Mouse (Mus musculus): ENCODE data around the gene Aox2.

DNA sequence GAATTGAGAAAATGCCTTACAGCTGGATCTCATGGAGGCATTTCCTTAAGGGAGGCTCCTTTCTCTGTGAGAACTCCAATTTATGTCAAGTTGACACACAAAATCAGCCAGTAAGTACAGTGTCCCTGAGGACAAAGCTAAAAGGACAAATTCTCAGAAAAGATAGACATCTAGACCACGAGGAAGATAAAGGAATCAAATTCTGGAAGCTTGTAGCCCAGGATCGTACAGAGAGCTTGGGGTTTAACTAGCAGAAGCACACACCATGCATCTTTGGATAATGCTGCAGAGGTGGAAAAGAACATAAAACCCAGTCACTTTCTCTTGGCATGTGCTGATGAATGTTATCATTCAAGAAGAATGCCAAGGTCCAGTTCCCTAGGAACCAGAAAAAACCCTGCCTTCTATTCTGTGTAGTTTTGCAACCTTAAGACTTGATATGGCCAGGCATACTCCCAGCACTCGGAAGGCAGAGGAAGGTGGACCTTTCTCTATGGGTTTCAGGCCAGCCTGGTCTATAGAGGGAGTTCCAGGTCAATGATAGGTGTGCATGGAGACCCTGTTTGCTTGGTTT, 97.5 kb downstream of the Aox2 start:
- TF ChIP-seq GATA1 (IDR thresholded peaks at IDR 0.05; ENCODE audit: low read length) (no peak), TAL1 (IDR thresholded peaks at IDR 0.05; ENCODE audit: low read length) (no peak)
